Mouse (Mus musculus): ENCODE measurements at regions not wholly inside any gene's neighbourhood (a gene's known extent, or its start where the extent isn't known, plus 50 kb on each side); places are given as distances from the start of the nearest gene placed in this dataset.
"Not testable (repeated sequence)": the region's sequence is repeated elsewhere in the genome, so short reads cannot be mapped to it uniquely, and the experiment has no call there.

DNA sequence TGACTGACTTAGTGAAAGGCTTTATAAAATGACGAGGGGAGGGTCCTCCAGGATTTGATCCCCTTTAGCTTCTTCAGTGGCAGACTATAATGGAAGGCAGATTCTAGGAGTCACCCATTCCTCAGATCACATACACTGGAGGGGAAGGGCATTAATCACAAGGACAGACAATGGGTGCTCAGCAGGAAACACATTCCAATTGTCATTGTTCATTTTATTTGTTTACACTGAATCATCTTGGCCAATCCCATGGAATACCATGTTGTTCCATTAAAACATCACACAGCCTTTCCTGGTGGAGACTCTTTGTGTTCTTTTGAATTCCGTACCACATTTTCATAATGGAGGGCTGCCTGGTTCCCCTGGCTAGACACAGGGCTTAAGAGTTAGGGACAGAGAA lies 368.5 kb downstream of the Sec16b start:
- Histone ChIP-seq H3K27ac (no peak overlapping the region), H3K9ac (no peak overlapping the region), H3K9me3 (no peaks in the 10 kb centered on the region), H3K36me3 (no peaks in the 10 kb centered on the region), H3K27me3 (no peaks in the 10 kb centered on the region), H3K4me3 (no peak overlapping the region), H3K4me2 (no peak overlapping the region), H3K4me1 (replicated peaks) (no peaks in the 10 kb centered on the region; the same call in 1 of the 2 replicates)
- ATAC-seq (ENCODE audit: low FRiP score), result no peak
- 66% methylated on average over 2 of the region's 2 CpGs for WGBS

DNA sequence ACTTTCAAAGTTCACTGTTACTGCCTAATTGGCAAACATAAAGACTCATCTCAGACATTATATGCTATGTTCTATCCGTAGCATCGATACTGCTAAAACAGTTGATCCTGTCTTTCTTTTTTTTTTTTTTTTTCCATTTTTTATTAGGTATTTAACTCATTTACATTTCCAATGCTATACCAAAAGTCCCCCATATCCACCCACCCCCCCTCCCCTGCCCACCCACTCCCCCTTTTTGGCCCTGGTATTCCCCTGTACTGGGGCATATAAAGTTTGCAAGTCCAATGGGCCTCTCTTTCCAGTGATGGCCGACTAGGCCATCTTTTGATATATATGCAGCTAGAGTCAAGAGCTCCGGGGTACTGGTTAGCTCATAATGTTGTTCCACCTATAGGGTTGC lies 370.6 kb downstream of the Sec16b start:
- WGBS, result 95% methylated on average over 2 of the region's 4 CpGs
- H3K9ac ChIP-seq; H3K4me1 ChIP-seq (replicated peaks); H3K9me3 ChIP-seq; H3K4me2 ChIP-seq; ATAC-seq (ENCODE audit: low FRiP score); H3K4me3 ChIP-seq; H3K36me3 ChIP-seq; H3K27ac ChIP-seq; H3K27me3 ChIP-seq: not testable (repeated sequence)

DNA sequence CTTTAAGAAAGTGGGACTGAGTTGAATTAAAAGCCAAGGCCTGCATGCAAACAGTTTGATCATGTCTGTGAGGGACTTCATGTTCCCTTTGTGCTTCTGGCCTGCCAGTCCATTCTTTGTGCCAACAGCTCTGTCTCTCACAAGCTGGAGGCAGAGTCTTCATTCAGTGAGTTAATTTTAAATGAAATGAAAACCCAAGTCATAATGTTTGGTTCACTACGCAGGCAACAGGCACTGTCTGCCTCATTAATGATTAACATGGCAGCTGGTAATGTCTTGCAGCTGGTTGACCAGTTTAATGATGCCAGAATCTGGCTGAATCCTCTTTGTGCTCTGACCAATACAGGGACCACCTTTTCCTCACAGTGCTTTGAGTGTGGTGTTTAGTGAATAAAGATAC lies 380.6 kb downstream of the Sec16b start:
- Histone ChIP-seq H3K4me3 (no peak overlapping the region), H3K27ac (no peak overlapping the region), H3K9me3 (no peaks in the 10 kb centered on the region), H3K9ac (no peak overlapping the region), H3K27me3 (no peaks in the 10 kb centered on the region), H3K36me3 (no peaks in the 10 kb centered on the region), H3K4me2 (no peak overlapping the region), H3K4me1 (replicated peaks) (no peaks in the 10 kb centered on the region)
- no peak for ATAC-seq (ENCODE audit: low FRiP score)
- 39% methylated on average over 1 of the region's 1 CpGs for WGBS

DNA sequence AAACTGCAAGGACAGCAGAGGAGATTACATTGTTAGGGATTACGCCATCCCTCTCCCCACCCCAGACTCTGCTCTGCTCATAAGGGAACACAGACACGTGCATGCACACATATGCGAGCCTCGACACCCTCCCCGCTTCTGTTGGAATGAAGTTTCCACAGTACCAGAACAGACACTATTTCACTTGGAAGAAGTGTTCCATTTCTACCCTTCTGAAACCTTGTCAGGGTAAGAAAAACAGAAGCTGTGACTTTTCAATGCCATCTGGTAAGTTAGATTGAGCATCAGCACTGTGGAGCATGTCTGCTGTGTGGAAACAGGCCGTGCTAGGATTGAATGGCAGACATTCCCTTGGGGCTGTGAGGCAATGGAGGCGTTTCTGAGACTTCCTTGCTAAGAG lies 382.0 kb downstream of the Sec16b start:
- Histone ChIP-seq H3K4me3 (no peak overlapping the region), H3K27ac (no peak overlapping the region), H3K4me2 (no peak overlapping the region), H3K27me3 (no peaks in the 10 kb centered on the region), H3K9ac (no peak overlapping the region), H3K36me3 (no peaks in the 10 kb centered on the region), H3K9me3 (no peaks in the 10 kb centered on the region), H3K4me1 (replicated peaks) (peaks cover 2% of the 10 kb centered on the region; the same call in 1 of the 2 replicates)
- no peak for ATAC-seq (ENCODE audit: low FRiP score)
- WGBS, result 76% methylated on average over 7 of the region's 7 CpGs

DNA sequence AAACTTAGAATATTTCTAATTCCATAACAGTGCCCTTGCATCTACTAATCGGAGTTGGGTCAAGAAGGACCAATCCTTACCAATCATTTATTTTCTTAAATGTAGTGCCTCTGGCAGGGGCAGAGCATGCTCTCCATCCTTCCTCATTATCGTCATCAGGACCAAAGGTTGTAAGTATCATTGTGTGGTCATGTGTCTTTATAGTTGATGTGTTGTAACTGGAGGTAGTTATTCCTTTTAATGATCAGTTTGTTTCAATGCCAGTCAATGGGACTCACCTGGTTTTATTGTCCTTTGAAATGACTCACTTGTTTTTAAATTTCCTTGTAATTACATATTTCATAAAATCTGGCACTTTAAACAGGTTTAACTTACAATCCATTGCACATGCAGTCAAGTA lies 399.6 kb downstream of the Sec16b start:
- H3K36me3 ChIP-seq, result no peaks in the 10 kb centered on the region
- H3K27me3 ChIP-seq, result no peaks in the 10 kb centered on the region
- no peak overlapping the region for H3K4me2 ChIP-seq
- 87% methylated on average over 2 of the region's 2 CpGs for WGBS
- H3K27ac ChIP-seq, result no peak overlapping the region
- H3K9me3 ChIP-seq, result no peaks in the 10 kb centered on the region
- H3K4me3 ChIP-seq, result no peak overlapping the region
- no peaks in the 10 kb centered on the region for H3K4me1 ChIP-seq (replicated peaks)
- ATAC-seq (ENCODE audit: low FRiP score), result no peak
- no peak overlapping the region for H3K9ac ChIP-seq

DNA sequence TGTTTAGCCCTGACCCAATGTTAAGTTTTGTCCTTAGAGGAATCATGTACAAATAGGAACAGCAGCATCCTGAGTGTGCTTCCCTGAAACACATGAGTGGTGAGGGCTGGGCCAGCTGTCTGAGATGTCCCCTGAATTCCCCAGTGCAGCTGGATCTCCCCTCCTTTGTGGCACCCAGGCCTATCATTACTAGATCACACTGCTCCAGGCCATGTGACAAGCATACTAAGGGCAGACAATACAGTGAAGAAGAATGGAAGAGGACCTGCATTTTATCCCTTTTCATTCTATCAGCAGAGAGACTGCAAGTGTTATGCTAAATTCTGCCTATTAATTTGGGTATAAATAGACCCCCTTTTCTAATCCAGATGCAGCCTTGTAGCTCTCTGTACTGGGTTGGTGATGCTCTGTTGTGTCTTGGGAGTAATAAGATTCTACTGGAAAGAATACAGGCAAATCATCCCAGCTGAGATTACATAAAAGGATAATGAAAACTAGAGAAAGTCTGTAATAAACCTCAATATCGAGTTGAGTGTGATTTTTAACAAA lies 418.3 kb downstream of the Brinp2 start:
- peak; percentile 49; the same call in 1 of the 2 replicates for ATAC-seq (ENCODE audit: low FRiP score)
- Histone ChIP-seq H3K27ac (no peak overlapping the region), H3K4me2 (no peak overlapping the region), H3K36me3 (no peaks in the 10 kb centered on the region), H3K9me3 (no peaks in the 10 kb centered on the region), H3K27me3 (no peaks in the 10 kb centered on the region), H3K9ac (no peak overlapping the region), H3K4me1 (replicated peaks) (peaks cover 11% of the 10 kb centered on the region), H3K4me3 (no peak overlapping the region)
- 50% methylated on average over 1 of the region's 1 CpGs for WGBS

DNA sequence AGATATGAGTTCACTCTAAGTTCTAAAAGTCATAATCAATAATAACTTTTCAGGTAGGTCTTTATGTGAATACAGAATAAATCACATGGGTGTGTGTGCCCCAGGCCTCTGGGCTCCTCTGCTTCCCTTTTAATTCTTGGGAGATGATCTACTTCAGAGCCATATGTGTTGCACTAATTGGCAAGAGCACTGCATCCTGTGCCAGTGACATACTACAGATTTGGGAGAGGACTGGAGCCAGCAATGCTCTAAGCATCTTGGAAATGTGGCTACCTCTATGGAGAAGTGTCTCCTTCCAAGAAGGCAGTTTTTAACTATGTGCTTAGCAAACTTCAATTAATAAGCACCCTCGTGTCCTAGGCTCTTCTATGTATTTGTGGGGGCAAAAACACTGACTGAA lies 416.6 kb downstream of the Brinp2 start:
- Histone ChIP-seq H3K36me3 (no peaks in the 10 kb centered on the region), H3K27ac (no peak overlapping the region), H3K4me3 (no peak overlapping the region), H3K9ac (no peak overlapping the region), H3K9me3 (no peaks in the 10 kb centered on the region), H3K4me1 (replicated peaks) (peaks cover 11% of the 10 kb centered on the region), H3K4me2 (no peak overlapping the region), H3K27me3 (no peaks in the 10 kb centered on the region)
- no peak for ATAC-seq (ENCODE audit: low FRiP score)
- 74% methylated on average over 1 of the region's 1 CpGs for WGBS

DNA sequence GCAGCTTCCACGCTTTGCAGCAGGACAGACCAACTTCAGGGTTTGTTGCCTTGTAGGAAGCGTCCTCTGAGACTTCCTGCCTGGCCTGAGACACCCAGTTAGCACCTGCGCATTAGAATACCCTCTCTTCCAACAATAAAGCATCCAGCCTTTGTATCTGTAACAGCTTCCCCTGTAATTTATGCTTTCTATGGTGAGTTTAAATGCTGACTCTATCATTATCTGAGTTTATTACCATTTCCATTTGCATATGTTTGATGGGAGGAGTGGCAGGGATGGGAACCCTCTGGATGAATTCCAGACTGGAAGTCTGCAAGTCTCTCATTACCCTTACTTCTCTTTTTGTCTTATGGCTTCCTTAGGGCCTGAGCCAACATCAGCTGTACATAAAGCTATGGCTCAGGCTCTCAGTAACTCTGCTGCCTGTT lies 415.8 kb downstream of the Brinp2 start:
- no peak overlapping the region for H3K9ac ChIP-seq

DNA sequence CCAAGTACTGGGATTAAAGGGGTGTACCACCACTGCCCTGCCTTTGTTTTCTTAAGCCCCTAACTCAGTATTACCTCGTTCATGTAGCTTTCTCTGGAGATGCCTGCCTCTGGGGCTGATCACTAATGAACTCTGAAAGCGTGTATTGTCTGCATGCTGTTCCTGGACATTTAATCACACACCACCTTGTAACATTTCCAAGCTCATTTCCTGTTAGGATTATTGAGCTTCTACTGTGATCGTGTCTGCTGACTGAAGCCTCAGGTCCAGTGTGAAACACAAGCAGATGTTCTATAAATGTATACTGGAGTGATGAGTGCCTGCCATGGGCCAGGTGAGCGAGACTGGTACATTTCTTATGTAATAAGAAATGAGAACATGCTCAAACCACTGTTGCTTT lies 398.6 kb downstream of the Brinp2 start:
- Histone ChIP-seq H3K9ac (no peak overlapping the region), H3K4me1 (replicated peaks) (no peaks in the 10 kb centered on the region), H3K27me3 (no peaks in the 10 kb centered on the region), H3K27ac (no peak overlapping the region), H3K36me3 (no peaks in the 10 kb centered on the region), H3K9me3 (no peaks in the 10 kb centered on the region), H3K4me3 (no peak overlapping the region), H3K4me2 (no peak overlapping the region)
- no peak for ATAC-seq (ENCODE audit: low FRiP score)
- 71% methylated on average over 4 of the region's 4 CpGs for WGBS

More for the DNA sequence above, 415.8 kb downstream of the Brinp2 start:
- no peak overlapping the region for H3K4me2 ChIP-seq
- no peaks in the 10 kb centered on the region for H3K9me3 ChIP-seq
- no peak overlapping the region for H3K27ac ChIP-seq
- no peaks in the 10 kb centered on the region for H3K27me3 ChIP-seq
- no peaks in the 10 kb centered on the region for H3K36me3 ChIP-seq
- 0 out of 2 replicates have a peak, but pooled peaks have one; percentile 3 for ATAC-seq (ENCODE audit: low FRiP score)
- WGBS, result 38% methylated on average over 3 of the region's 3 CpGs
- no peak overlapping the region for H3K4me3 ChIP-seq
- H3K4me1 ChIP-seq (replicated peaks), result peaks cover 11% of the 10 kb centered on the region

DNA sequence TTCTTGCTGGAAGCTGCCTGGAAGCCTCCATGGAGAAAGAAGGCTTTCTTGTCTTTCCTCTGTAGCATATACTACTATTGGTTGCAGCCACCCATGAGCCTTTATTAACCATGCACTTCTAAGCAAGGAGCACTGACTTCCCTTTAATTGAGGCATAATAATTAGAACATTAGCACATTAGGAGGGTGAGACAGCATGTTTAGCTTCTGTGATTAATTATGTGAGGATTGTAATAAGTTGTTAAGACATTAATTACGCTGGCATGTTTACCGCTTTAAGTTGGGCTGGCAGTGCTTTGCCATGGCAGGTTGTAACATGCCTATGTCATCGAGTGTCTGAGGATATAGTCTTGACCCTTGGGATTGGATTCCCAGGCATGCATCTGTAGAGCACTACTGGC lies 391.7 kb downstream of the Brinp2 start:
- peaks cover 2% of the 10 kb centered on the region for H3K4me1 ChIP-seq (replicated peaks)
- 70% methylated on average over 3 of the region's 3 CpGs for WGBS
- no peaks in the 10 kb centered on the region for H3K27me3 ChIP-seq
- H3K9ac ChIP-seq, result no peak overlapping the region
- no peak overlapping the region for H3K4me2 ChIP-seq
- H3K36me3 ChIP-seq, result no peaks in the 10 kb centered on the region
- no peak overlapping the region for H3K27ac ChIP-seq
- H3K9me3 ChIP-seq, result no peaks in the 10 kb centered on the region
- no peak for ATAC-seq (ENCODE audit: low FRiP score)
- H3K4me3 ChIP-seq, result no peak overlapping the region

DNA sequence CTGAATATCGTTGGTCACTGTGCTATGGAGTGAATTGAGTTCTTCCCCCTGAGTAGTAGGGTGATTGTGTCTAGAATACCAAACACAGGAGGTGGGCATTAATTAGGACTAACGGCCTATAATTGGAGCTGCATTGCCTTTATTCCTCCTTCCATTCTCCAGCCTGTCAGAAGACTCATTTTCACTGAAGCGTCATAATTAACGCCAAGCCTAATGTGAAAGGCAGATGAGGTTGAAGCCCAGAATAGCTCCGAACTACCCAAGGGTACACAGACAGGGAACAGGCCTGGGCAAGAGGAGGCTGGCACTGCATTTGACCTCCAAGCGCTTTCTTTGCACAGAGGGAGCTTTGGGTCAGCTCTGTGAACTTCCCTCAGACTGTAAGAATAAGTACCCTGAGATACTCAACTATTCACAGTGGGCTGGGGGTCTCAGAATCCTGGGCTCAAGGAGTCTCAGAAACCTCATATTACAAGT lies 386.5 kb downstream of the Brinp2 start:
- Histone ChIP-seq H3K4me1 (replicated peaks) (peaks cover 7% of the 10 kb centered on the region), H3K36me3 (no peaks in the 10 kb centered on the region), H3K4me3 (no peak overlapping the region), H3K27ac (no peak overlapping the region), H3K27me3 (no peaks in the 10 kb centered on the region), H3K4me2 (no peak overlapping the region), H3K9ac (no peak overlapping the region), H3K9me3 (no peaks in the 10 kb centered on the region)
- ATAC-seq (ENCODE audit: low FRiP score), result peak; percentile 72; the same call in 1 of the 2 replicates
- WGBS, result 37% methylated on average over 6 of the region's 6 CpGs

DNA sequence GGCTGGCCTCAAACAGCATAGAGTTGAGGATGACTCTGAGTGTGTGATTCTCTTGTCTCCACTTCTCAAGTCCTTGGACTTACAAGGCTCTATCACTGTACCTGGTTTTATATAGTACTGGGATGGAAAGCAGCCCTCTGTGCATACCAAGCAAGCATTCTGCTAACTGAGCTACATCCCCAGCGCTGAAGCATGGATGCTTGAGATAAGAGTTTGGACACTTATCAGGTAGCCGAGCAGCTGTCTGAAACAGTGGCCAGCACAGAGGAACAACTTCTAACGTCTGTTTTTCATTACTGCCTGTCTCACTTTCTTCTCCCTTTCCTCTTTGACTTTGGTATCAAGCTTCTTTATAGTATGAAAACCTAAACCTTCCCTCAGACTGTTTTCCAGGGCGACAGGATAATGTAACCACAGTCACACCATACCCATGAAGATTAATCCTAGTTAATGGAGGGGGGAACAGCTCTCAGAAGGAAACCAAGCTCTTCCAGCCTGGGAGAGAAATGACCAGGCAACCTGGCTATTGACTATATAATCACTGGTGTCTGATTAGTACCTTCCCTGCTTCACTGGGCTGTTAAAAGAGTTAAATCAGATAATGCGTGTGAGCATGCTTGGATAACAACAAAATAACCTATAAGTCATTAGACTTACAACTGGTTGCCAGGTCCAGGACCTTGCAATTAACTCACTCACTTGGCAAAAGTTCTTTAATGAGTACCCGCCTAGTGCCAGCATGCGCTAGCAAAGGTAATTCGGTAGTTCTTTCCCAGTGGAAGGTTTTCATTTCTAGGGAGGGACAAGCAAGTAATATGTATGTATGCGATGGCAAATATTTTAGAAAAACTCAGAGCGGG lies 382.5 kb downstream of the Brinp2 start:
- no peak overlapping the region for H3K9ac ChIP-seq
- no peaks in the 10 kb centered on the region for H3K9me3 ChIP-seq
- peaks cover 7% of the 10 kb centered on the region for H3K4me1 ChIP-seq (replicated peaks)
- no peak for ATAC-seq (ENCODE audit: low FRiP score)
- no peak overlapping the region for H3K4me2 ChIP-seq
- H3K27me3 ChIP-seq, result no peaks in the 10 kb centered on the region
- 84% methylated on average over 10 of the region's 10 CpGs for WGBS
- no peaks in the 10 kb centered on the region for H3K36me3 ChIP-seq
- H3K27ac ChIP-seq, result no peak overlapping the region
- no peak overlapping the region for H3K4me3 ChIP-seq

DNA sequence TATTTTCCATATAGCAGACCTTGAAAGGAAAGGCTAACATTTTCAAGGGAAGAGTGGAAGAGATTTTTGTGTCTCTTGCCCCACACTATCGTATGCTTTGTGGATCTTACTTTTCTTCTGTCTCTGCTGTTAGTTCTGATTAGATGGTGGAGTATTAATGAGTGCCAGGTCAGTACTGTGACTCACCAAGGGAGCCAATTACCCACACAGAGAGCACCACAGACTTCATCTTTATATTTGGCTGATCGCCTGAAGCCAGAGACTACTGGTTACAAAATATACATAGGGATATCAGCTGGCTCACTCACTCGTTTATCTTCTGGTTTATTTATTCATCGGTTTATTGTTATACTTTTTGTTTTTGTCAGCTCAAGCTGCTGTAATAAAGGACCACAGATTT lies 381.5 kb downstream of the Brinp2 start:
- H3K4me2 ChIP-seq, result no peak overlapping the region
- no peak for ATAC-seq (ENCODE audit: low FRiP score)
- WGBS, result 74% methylated on average over 4 of the region's 4 CpGs
- H3K27me3 ChIP-seq, result no peaks in the 10 kb centered on the region
- peaks cover 4% of the 10 kb centered on the region for H3K4me1 ChIP-seq (replicated peaks)
- no peaks in the 10 kb centered on the region for H3K36me3 ChIP-seq
- no peak overlapping the region for H3K27ac ChIP-seq
- H3K4me3 ChIP-seq, result no peak overlapping the region
- H3K9me3 ChIP-seq, result no peaks in the 10 kb centered on the region
- H3K9ac ChIP-seq, result no peak overlapping the region
